Mouse (Mus musculus): ENCODE data around the gene Ankrd33. TPM values are rescaled to one million over a fixed set of nuclear protein-coding genes. Genes with fewer than 3 reads are reported as not detected.

Ankrd33 gene
- total and polyA plus RNA-seq, 2 experiments = not detected

GRCm38 (mm10) chr15:101076071-101077000, 39.2 kb upstream of the Ankrd33 start:
- H3K27ac ChIP-seq (replicated peaks; ENCODE audit: insufficient read depth, low read depth, low read length) = no peak overlapping the region
- peaks cover 53% of the 10 kb centered on the region; the same call in 1 of the 2 replicates for H3K79me2 ChIP-seq (ENCODE audit: control insufficient read depth, insufficient read depth, low read length)
- no peak overlapping the region for H3K4me3 ChIP-seq (ENCODE audit: insufficient read depth, low read depth, low read length)
- no peak for TF ChIP-seq POLR2A (IDR thresholded peaks at IDR 0.05; ENCODE audit: extremely low read depth, insufficient read depth, low read length)
- no peak for TF ChIP-seq CTCF (IDR thresholded peaks at IDR 0.05; ENCODE audit: low read depth, low read length)
- no peaks in the 10 kb centered on the region for H3K36me3 ChIP-seq (ENCODE audit: control insufficient read depth, insufficient read depth, low read length)
- no peak for DNase-seq (ENCODE audit: extremely low read depth, low read depth, low spot score)
- H3K9ac ChIP-seq (ENCODE audit: low read depth, low read length) = no peak overlapping the region
- peaks cover 17% of the 10 kb centered on the region for H3K4me1 ChIP-seq (ENCODE audit: control insufficient read depth, insufficient read depth, low read length)
- no peaks in the 10 kb centered on the region for H3K27me3 ChIP-seq (ENCODE audit: control insufficient read depth, insufficient read depth, low read length)
- 64% methylated on average over 26 of the region's 26 CpGs for WGBS

GRCm38 (mm10) chr15:101077001-101077812, 38.3 kb upstream of the Ankrd33 start:
- TF ChIP-seq CTCF (IDR thresholded peaks at IDR 0.05; ENCODE audit: low read depth, low read length) (no peak), POLR2A (IDR thresholded peaks at IDR 0.05; ENCODE audit: extremely low read depth, insufficient read depth, low read length) (no peak)
- Histone ChIP-seq H3K4me1 (ENCODE audit: control insufficient read depth, insufficient read depth, low read length) (peaks cover 16% of the 10 kb centered on the region), H3K79me2 (ENCODE audit: control insufficient read depth, insufficient read depth, low read length) (peaks cover 53% of the 10 kb centered on the region; the same call in 1 of the 2 replicates), H3K27ac (replicated peaks; ENCODE audit: insufficient read depth, low read depth, low read length) (peak overlapping the region; percentile 98), H3K9ac (ENCODE audit: low read depth, low read length) (peak overlapping the region; percentile 99), H3K36me3 (ENCODE audit: control insufficient read depth, insufficient read depth, low read length) (no peaks in the 10 kb centered on the region), H3K4me3 (ENCODE audit: insufficient read depth, low read depth, low read length) (peak overlapping the region; percentile 94), H3K27me3 (ENCODE audit: control insufficient read depth, insufficient read depth, low read length) (no peaks in the 10 kb centered on the region)
- WGBS = 8% methylated on average over 34 of the region's 34 CpGs
- no peak for DNase-seq (ENCODE audit: extremely low read depth, low read depth, low spot score)

DNA sequence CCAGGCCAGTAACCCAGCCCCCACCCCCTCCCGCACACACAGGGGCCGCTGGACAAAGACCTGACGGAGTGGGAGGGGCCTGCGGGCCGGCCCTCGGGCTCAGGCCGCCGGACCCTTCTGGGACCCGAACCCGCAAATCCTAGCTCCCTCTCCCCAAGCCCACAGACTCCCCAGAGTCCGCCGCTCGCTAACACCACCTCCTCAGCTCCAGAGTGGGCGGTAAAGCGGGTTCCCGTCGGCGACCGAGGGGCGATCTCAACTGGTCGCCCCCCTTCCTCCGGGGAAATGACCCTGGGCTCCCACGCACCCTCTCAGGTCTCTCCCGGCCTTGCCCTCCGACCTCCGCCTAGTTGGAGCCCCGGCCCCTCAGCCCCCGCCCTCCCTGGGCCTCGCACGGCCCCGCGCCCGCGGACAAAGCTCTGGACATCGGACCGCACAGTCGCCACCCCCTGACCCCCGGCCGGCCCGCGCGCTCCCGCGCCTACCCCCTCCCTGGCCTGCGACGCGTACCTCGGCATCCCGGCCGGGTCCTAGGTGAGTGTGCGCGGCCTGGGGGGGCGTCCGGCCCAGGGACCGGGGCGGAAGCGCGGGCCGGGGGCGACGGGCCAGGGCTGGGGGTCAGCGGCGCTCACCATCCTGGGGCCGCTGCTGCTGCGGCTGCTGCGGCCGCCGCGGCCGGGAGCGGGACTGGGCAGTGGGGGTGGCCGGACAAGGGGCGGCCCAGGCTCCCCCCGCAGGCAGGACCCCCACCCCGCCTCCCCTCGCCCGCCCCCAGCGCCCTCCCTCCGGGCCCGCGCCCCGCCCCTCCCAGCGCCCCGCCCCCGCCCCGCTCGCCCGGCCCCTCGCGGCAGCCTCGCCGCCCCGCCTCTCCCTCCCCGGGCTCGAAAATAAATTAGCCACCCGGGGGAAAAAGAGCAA, 37.5 kb upstream of the Ankrd33 start, which contains the start of gene Fignl2:
Gene Fignl2, minus strand, starts transcription at position 755 of the 918 bp plus-strand sequence.
- H3K4me3 ChIP-seq (ENCODE audit: insufficient read depth, low read depth, low read length) = peak within 1 kb of the TSS; percentile 94
- WGBS = under 1% methylated on average over 91 of the region's 96 CpGs
- peaks cover 16% of the 10 kb centered on the region for H3K4me1 ChIP-seq (ENCODE audit: control insufficient read depth, insufficient read depth, low read length)
- peak within 1 kb of the TSS; percentile 98 for H3K27ac ChIP-seq (replicated peaks; ENCODE audit: insufficient read depth, low read depth, low read length)
- DNase-seq (ENCODE audit: extremely low read depth, low read depth, low spot score) = peak; percentile 58
- H3K36me3 ChIP-seq (ENCODE audit: control insufficient read depth, insufficient read depth, low read length) = no peaks in the 10 kb centered on the region
- H3K79me2 ChIP-seq (ENCODE audit: control insufficient read depth, insufficient read depth, low read length) = peaks cover 48% of the 10 kb centered on the region; the same call in 1 of the 2 replicates
- no peak for TF ChIP-seq POLR2A (IDR thresholded peaks at IDR 0.05; ENCODE audit: extremely low read depth, insufficient read depth, low read length)
- no peak for TF ChIP-seq CTCF (IDR thresholded peaks at IDR 0.05; ENCODE audit: low read depth, low read length)
- no peaks in the 10 kb centered on the region for H3K27me3 ChIP-seq (ENCODE audit: control insufficient read depth, insufficient read depth, low read length)
- peak within 1 kb of the TSS; percentile 99 for H3K9ac ChIP-seq (ENCODE audit: low read depth, low read length)

DNA sequence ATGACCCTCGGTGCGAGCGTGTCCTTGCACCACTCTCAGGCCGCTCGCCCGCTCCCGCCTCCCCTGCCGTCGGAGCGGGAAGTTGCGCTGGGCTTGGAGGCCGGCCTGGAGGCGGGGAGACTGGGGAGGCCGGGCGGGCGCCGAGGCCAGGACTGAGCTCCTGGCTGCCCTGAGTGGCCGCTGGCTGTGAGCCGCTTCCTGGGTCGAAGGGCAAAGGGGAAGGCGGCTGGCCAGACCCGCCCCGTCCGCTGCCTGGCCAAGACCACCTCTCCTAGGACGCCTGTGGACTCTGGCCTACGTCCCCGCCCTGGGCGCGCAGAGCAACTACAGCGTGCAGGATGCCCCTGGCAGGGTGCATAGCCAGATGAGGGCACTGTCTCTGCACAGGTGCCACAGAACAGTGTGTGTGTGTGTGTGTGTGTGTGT, 36.8 kb upstream of the Ankrd33 start:
- H3K36me3 ChIP-seq (ENCODE audit: control insufficient read depth, insufficient read depth, low read length) = no peaks in the 10 kb centered on the region
- H3K9ac ChIP-seq (ENCODE audit: low read depth, low read length) = peak overlapping the region; percentile 81
- TF ChIP-seq POLR2A (IDR thresholded peaks at IDR 0.05; ENCODE audit: extremely low read depth, insufficient read depth, low read length) = peak; percentile 55; the same call in 1 of the 2 replicates
- TF ChIP-seq CTCF (IDR thresholded peaks at IDR 0.05; ENCODE audit: low read depth, low read length) = peak; percentile 81
- H3K4me1 ChIP-seq (ENCODE audit: control insufficient read depth, insufficient read depth, low read length) = peaks cover 16% of the 10 kb centered on the region
- H3K27ac ChIP-seq (replicated peaks; ENCODE audit: insufficient read depth, low read depth, low read length) = peak overlapping the region; percentile 79
- peaks cover 41% of the 10 kb centered on the region; the same call in 1 of the 2 replicates for H3K79me2 ChIP-seq (ENCODE audit: control insufficient read depth, insufficient read depth, low read length)
- no peaks in the 10 kb centered on the region for H3K27me3 ChIP-seq (ENCODE audit: control insufficient read depth, insufficient read depth, low read length)
- DNase-seq (ENCODE audit: extremely low read depth, low read depth, low spot score) = peak; percentile 96
- H3K4me3 ChIP-seq (ENCODE audit: insufficient read depth, low read depth, low read length) = peak overlapping the region; percentile 94
- WGBS = under 1% methylated on average over 28 of the region's 30 CpGs

DNA sequence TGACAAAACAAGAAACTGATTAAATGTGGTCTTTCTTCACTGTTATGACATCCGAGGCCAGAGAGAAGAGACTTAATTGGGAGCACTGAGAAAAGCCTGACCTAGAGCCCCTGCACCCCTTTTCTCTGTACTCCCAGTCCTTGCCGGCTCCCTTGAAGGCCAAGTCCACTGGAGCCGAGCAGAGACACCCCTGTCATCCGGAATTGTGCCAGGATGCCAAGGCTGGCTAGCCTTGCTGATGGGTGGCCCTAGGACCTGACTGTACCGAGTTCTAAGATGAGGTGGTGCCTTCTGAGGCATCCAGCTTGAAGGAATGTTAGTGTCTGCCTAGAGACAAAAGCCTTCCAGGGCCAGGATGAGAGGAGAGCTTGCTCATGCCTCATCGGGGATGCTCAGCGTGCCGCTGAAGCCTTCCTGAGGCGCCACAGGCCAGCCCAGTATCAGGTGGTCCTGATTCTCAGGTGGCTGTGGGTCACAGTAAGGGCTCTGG, 35.5 kb upstream of the Ankrd33 start:
- H3K36me3 ChIP-seq (ENCODE audit: control insufficient read depth, insufficient read depth, low read length) = no peaks in the 10 kb centered on the region
- H3K27ac ChIP-seq (replicated peaks; ENCODE audit: insufficient read depth, low read depth, low read length) = no peak overlapping the region
- no peaks in the 10 kb centered on the region for H3K27me3 ChIP-seq (ENCODE audit: control insufficient read depth, insufficient read depth, low read length)
- no peak overlapping the region for H3K9ac ChIP-seq (ENCODE audit: low read depth, low read length)
- WGBS = 94% methylated on average over 9 of the region's 9 CpGs
- TF ChIP-seq CTCF (IDR thresholded peaks at IDR 0.05; ENCODE audit: low read depth, low read length) (no peak), POLR2A (IDR thresholded peaks at IDR 0.05; ENCODE audit: extremely low read depth, insufficient read depth, low read length) (no peak)
- H3K79me2 ChIP-seq (ENCODE audit: control insufficient read depth, insufficient read depth, low read length) = peaks cover 30% of the 10 kb centered on the region; the same call in 1 of the 2 replicates
- DNase-seq (ENCODE audit: extremely low read depth, low read depth, low spot score) = no peak
- H3K4me3 ChIP-seq (ENCODE audit: insufficient read depth, low read depth, low read length) = no peak overlapping the region
- peaks cover 14% of the 10 kb centered on the region for H3K4me1 ChIP-seq (ENCODE audit: control insufficient read depth, insufficient read depth, low read length)
